Mouse (Mus musculus) forebrain, embryonic 10.5 days (tissue): Measurements from ENCODE around the gene Calr3. TPM values are rescaled to one million over a fixed set of nuclear protein-coding genes. Genes with fewer than 3 reads are reported as not detected.

Experiments
- DNase-seq: peaks from one replicate; pipeline ENCODE4 v3.0.0-alpha.2; 2017; ENCODE audit warnings: low spot score; ENCODE audit errors: extremely low spot score
- H3K27ac ChIP-seq: fragments of 300-500 bp; sonication (generic); 2 replicates; pipeline ENCODE4 v1.5.1; 2016; ENCODE audit warnings: mild to moderate bottlenecking
- H3K27me3 ChIP-seq: fragments of 300-500 bp; sonication (generic); 2 replicates; pipeline ENCODE4 v1.6.1; 2016; ENCODE audit warnings: mild to moderate bottlenecking; ENCODE audit not compliant: poor library complexity, severe bottlenecking
- H3K36me3 ChIP-seq: fragments of 300-500 bp; sonication (generic); replicated peaks from 2 replicates; pipeline ENCODE4 v1.6.1; 2016; ENCODE audit warnings: mild to moderate bottlenecking, moderate library complexity
- H3K4me1 ChIP-seq: fragments of 300-500 bp; sonication (generic); 2 replicates; pipeline ENCODE4 v1.6.1; 2016
- H3K4me3 ChIP-seq: fragments of 300-500 bp; sonication (generic); 2 replicates; pipeline ENCODE4 v1.5.1; 2016; ENCODE audit warnings: mild to moderate bottlenecking, moderate library complexity
- H3K9me3 ChIP-seq: fragments of 300-500 bp; sonication (generic); 2 replicates; pipeline ENCODE4 v1.6.1; 2016; ENCODE audit warnings: mild to moderate bottlenecking, moderate library complexity
- WGBS: fragments of 180-500 bp; shearing (Covaris S2); methylation state at CpG from one replicate; pipeline ENCODE4 v1.1.7; 2016; 5-methylcytosine and 5-hydroxymethylcytosine counted together
- microRNA-seq: library from miRNA; unstranded; fragments of <30 nt; microRNA quantifications from one replicate; pipeline ENCODE4, GENCODE M21; 2017
- polyA plus RNA-seq: library from polyadenylated mRNA; unstranded; fragments of >200 nt; fragmentation: Nextera tagmentation; extraction: Ambion mirVana; gene quantifications from 2 replicates; pipeline ENCODE4 v1.2.1, GENCODE M21; 2016

Gene Calr3
- polyA plus RNA-seq, 1 experiment from 2014 or later, result 1.1 TPM

DNA sequence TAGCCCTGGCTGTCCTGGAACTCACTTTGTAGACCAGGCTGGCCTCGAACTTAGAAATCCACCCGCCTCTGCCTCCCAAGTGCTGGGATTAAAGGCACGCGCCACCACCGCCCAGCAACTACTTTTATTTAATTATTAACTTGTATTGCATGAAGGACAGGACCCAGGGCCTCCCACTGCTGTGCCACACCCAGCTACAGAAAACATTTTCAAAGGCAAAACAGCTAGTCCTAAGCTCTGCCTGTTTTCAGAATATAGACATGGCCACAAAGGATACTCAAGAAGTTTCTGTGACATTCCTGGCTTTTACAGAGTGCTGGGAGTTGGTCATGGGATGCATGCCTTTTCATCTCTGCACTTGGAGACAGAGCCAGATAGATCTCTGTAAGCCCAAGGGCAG is 67.4 kb downstream of the Calr3 start:
- Histone ChIP-seq H3K9me3 (no peaks in the 10 kb centered on the region), H3K4me1 (no peaks in the 10 kb centered on the region), H3K27ac (no peak overlapping the region), H3K4me3 (no peak overlapping the region), H3K36me3 (peaks cover 99% of the 10 kb centered on the region), H3K27me3 (no peaks in the 10 kb centered on the region)
- WGBS, result 95% methylated on average over 5 of the region's 5 CpGs
- DNase-seq, result no peak

GRCm38 (mm10) chr8:72375161-72375560 is 68.5 kb downstream of the Calr3 start:
- peaks cover 99% of the 10 kb centered on the region for H3K36me3 ChIP-seq
- H3K4me3 ChIP-seq, result no peak overlapping the region
- H3K27me3 ChIP-seq, result no peaks in the 10 kb centered on the region
- no peaks in the 10 kb centered on the region for H3K9me3 ChIP-seq
- no peak for DNase-seq
- H3K27ac ChIP-seq, result no peak overlapping the region
- 86% methylated on average over 5 of the region's 5 CpGs for WGBS
- H3K4me1 ChIP-seq, result no peaks in the 10 kb centered on the region

Small RNA genes within 50 kb of the gene (microRNA-seq; reads per million reads assigned to microRNA genes)
- gene Mir7068, result 2.1 reads per million

Other genes with a start within 250 kb of the Calr3 start
- not detected in 2 replicates for gene Cib3, start 231.0 kb downstream of the Calr3 start, polyA plus RNA-seq
- gene Gm11034, start 230.2 kb downstream of the Calr3 start, polyA plus RNA-seq, result not detected in 2 replicates
- gene Fam32a, start 224.1 kb downstream of the Calr3 start, polyA plus RNA-seq, result 77.6 and 80.0 TPM in 2 replicates
- gene Ap1m1, start 203.9 kb downstream of the Calr3 start, polyA plus RNA-seq, result 181 and 183 TPM in 2 replicates
- gene Gm10282, start 138.6 kb downstream of the Calr3 start, polyA plus RNA-seq, result 36.7 and 41.7 TPM in 2 replicates
- gene Klf2, start 124.8 kb downstream of the Calr3 start, polyA plus RNA-seq, result 2.6 and 3.0 TPM in 2 replicates
- gene Eps15l1, start 22.4 kb downstream of the Calr3 start, polyA plus RNA-seq, result 72.9 and 74.3 TPM in 2 replicates
- gene 1700030K09Rik, start within 50 bp of the Calr3 start, polyA plus RNA-seq, result 13.6 and 14.3 TPM in 2 replicates
- 108 and 114 TPM in 2 replicates for gene Cherp, start 31.4 kb upstream of the Calr3 start, polyA plus RNA-seq
- 14.0 and 15.3 TPM in 2 replicates for gene Slc35e1, start 48.7 kb upstream of the Calr3 start, polyA plus RNA-seq
- 19.4 and 20.1 TPM in 2 replicates for gene Med26, start 104.4 kb upstream of the Calr3 start, polyA plus RNA-seq
- gene Smim7, start 127.2 kb upstream of the Calr3 start, polyA plus RNA-seq, result 105 and 106 TPM in 2 replicates
- gene Tmem38a, start 128.2 kb upstream of the Calr3 start, polyA plus RNA-seq, result 8.6 and 10.4 TPM in 2 replicates
- 0.07 TPM in 1 of 2 replicates, not detected in the other for gene Nwd1, start 202.8 kb upstream of the Calr3 start, polyA plus RNA-seq